Comparison of ENCODE assay signal across 11 mouse cellular contexts in the genomic region with DNA sequence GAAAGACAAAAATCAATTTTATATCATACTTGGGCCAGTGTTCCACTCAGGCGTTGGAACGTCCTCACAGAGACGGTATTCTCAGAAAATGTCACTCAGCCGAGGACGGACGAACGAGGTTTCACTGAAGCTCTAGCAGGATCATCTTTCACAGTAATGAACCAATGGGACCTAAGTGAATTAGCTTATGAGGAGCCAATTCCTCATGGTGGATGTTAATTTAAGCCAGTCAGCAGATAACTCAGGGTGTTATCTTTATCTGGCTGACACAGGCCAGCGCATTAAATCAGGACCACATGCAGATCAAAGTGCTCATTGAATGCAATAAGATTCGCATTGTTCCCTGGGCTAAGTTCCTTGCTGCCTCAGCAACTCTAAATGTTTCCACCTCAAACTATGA. TPM values are rescaled to one million over a fixed set of nuclear protein-coding genes. Genes with fewer than 3 reads are reported as not detected.
DNase-seq lines count a peak whose midpoint lies in the region; ATAC-seq and TF ChIP-seq lines count a peak whose summit lies in the region.
"Had no signal": no experiment of that assay in that cellular context is flagged by ENCODE, and none has a peak within 500 bp of the region (broad histone marks: within the 10 kb centered on the region; RNA-seq: fewer than 3 reads in every experiment).

No protein-coding gene starts in this region.

- peak; percentile 5; the same call in 1 of the 2 replicates for ATAC-seq in forebrain, postnatal 0 days
- ATAC-seq in midbrain, embryonic 16.5 days: peak; percentile 75
- no peak for ATAC-seq in megakaryocyte progenitor cell, adult 5-6 weeks (replicated peaks; ENCODE audit: poor library complexity)
- ATAC-seq in cerebellum, adult (ENCODE audit: insufficient number of reproducible peaks, low FRiP score, low TSS enrichment): no peak

- DNase-seq in kidney, adult 2 months: no peak
- no peak for DNase-seq in kidney, postnatal 36 days
- peak; percentile 22 for DNase-seq in embryonic facial prominence, embryonic 10.5 days (ENCODE audit: low spot score)
- no peak for DNase-seq in forebrain, postnatal 0 days
- DNase-seq in cerebellum, postnatal 14 days: no peak
- DNase-seq: liver, postnatal 0 days; right cerebral cortex, postnatal 14 days had no signal

- TF ChIP-seq CTCF in kidney, adult 2 months (conservative IDR thresholded peaks at IDR 0.05; ENCODE audit: insufficient read depth, insufficient read length, low read depth, low read length): no peak
- TF ChIP-seq CTCF in forebrain, postnatal 0 days (IDR thresholded peaks at IDR 0.05; ENCODE audit: low read depth): no peak

- H3K4me1 ChIP-seq in kidney, adult 2 months (ENCODE audit: control insufficient read depth, insufficient read depth, low read length): 0 out of 2 replicates have a peak, but pooled peaks cover 3% of the 10 kb centered on the region
- peaks cover 31% of the 10 kb centered on the region for H3K4me1 ChIP-seq in embryonic facial prominence, embryonic 10.5 days
- peaks cover 7% of the 10 kb centered on the region for H3K4me1 ChIP-seq in forebrain, postnatal 0 days (ENCODE audit: insufficient read depth)
- peaks cover 22% of the 10 kb centered on the region for H3K4me1 ChIP-seq in midbrain, embryonic 16.5 days (ENCODE audit: control insufficient read depth, insufficient read depth, low read length)

- H3K4me2 ChIP-seq in forebrain, postnatal 0 days (ENCODE audit: low read depth): no peak overlapping the region
- H3K4me2 ChIP-seq in midbrain, embryonic 16.5 days (ENCODE audit: low read length): peak overlapping the region; percentile 43

- WGBS in kidney, adult 2 months: 52% methylated on average over 9 of the region's 9 CpGs
- WGBS in embryonic facial prominence, embryonic 10.5 days: 20% methylated on average over 9 of the region's 9 CpGs
- 29% methylated on average over 9 of the region's 9 CpGs for WGBS in forebrain, postnatal 0 days
- 10% methylated on average over 9 of the region's 9 CpGs for WGBS in midbrain, embryonic 16.5 days

- no peak for TF ChIP-seq POLR2A in kidney, adult 2 months (IDR thresholded peaks at IDR 0.05; ENCODE audit: low read depth, low read length)

- no peak overlapping the region for H3K4me3 ChIP-seq in kidney, adult 2 months (ENCODE audit: insufficient read depth, low read depth, low read length)
- H3K4me3 ChIP-seq in embryonic facial prominence, embryonic 10.5 days: peak overlapping the region; percentile 38
- no peak overlapping the region for H3K4me3 ChIP-seq in forebrain, postnatal 0 days (ENCODE audit: low read depth, low read length)
- H3K4me3 ChIP-seq in midbrain, embryonic 16.5 days (ENCODE audit: low read depth, low read length): no peak overlapping the region
- H3K4me3 ChIP-seq: erythroblast, embryonic 14.5 days had no signal

- H3K36me3 ChIP-seq in kidney, adult 2 months (ENCODE audit: control insufficient read depth, insufficient read depth, low read length): no peaks in the 10 kb centered on the region
- H3K36me3 ChIP-seq in embryonic facial prominence, embryonic 10.5 days (replicated peaks): no peaks in the 10 kb centered on the region
- peaks cover 27% of the 10 kb centered on the region for H3K36me3 ChIP-seq in forebrain, postnatal 0 days (ENCODE audit: insufficient read depth)
- peaks cover 13% of the 10 kb centered on the region for H3K36me3 ChIP-seq in midbrain, embryonic 16.5 days (ENCODE audit: control insufficient read depth, insufficient read depth, low read length)

- H3K27me3 ChIP-seq in kidney, adult 2 months (replicated peaks; ENCODE audit: control insufficient read depth, insufficient read depth, low read length): no peaks in the 10 kb centered on the region
- peaks cover 8% of the 10 kb centered on the region; the same call in 1 of the 2 replicates for H3K27me3 ChIP-seq in embryonic facial prominence, embryonic 10.5 days (replicated peaks; ENCODE audit: low read depth, poor library complexity, severe bottlenecking)
- no peaks in the 10 kb centered on the region for H3K27me3 ChIP-seq in forebrain, postnatal 0 days (ENCODE audit: insufficient read depth, low read length)
- no peaks in the 10 kb centered on the region for H3K27me3 ChIP-seq in midbrain, embryonic 16.5 days (ENCODE audit: control insufficient read depth, insufficient read depth, low read depth, low read length)

- H3K27ac ChIP-seq in kidney, adult 2 months (ENCODE audit: insufficient read depth, low read depth, low read length): peak overlapping the region; percentile 82
- 0 out of 2 replicates have a peak overlapping the region, but pooled peaks have one; percentile 24 for H3K27ac ChIP-seq in embryonic facial prominence, embryonic 10.5 days (replicated peaks)
- peak overlapping the region; percentile 29; the same call in 1 of the 2 replicates for H3K27ac ChIP-seq in forebrain, postnatal 0 days (ENCODE audit: low read depth, low read length)
- H3K27ac ChIP-seq in midbrain, embryonic 16.5 days (ENCODE audit: low read length): peak overlapping the region; percentile 80

- no peak overlapping the region for H3K9ac ChIP-seq in forebrain, postnatal 0 days
- H3K9ac ChIP-seq in midbrain, embryonic 16.5 days (ENCODE audit: low read depth, low read length): no peak overlapping the region
- H3K9ac ChIP-seq: liver, postnatal 0 days had no signal

- H3K9me3 ChIP-seq in embryonic facial prominence, embryonic 10.5 days: no peaks in the 10 kb centered on the region
- no peaks in the 10 kb centered on the region for H3K9me3 ChIP-seq in forebrain, postnatal 0 days (ENCODE audit: low read length)
- no peaks in the 10 kb centered on the region for H3K9me3 ChIP-seq in midbrain, embryonic 16.5 days (replicated peaks; ENCODE audit: control insufficient read depth, low read length, poor library complexity, severe bottlenecking)

RNA-seq across cellular contexts. Expression of gene Cdca7l, which starts 53.0 kb away (rescaled TPM):
- polyA plus RNA-seq in kidney, adult 2 months (2012; rRNA removed): 2.0 and 2.5 TPM in 2 replicates
- polyA plus RNA-seq in embryonic facial prominence, embryonic 10.5 days (2016; fragmentation: Nextera tagmentation; extraction: Ambion mirVana): 52.1 and 55.4 TPM in 2 replicates
- 2.1 and 4.7 TPM in 2 replicates for total RNA-seq in forebrain, postnatal 0 days (2014; rRNA removed)
- polyA plus RNA-seq in forebrain, postnatal 0 days (2015; fragmentation: Nextera tagmentation; extraction: Ambion mirVana): 2.7 and 4.2 TPM in 2 replicates
- polyA plus RNA-seq in midbrain, embryonic 16.5 days (2015; fragmentation: Nextera tagmentation; extraction: Ambion mirVana): 3.6 and 4.8 TPM in 2 replicates
- total RNA-seq in megakaryocyte progenitor cell, adult 5-6 weeks (2015): 60.2 and 64.5 TPM in 2 replicates
- 150 and 189 TPM in 2 replicates for total RNA-seq in megakaryocyte progenitor cell, adult 5-6 weeks (2017)

Comparison
In these comparisons a context has a peak if more than half of its experiments do, and no peak if none do; other contexts are left out.
1. H3K27ac ChIP-seq: peak in every context shown above with its lines; median percentile 82 in kidney, adult 2 months; 80 in midbrain, embryonic 16.5 days; 29 in forebrain, postnatal 0 days; 24 in embryonic facial prominence, embryonic 10.5 days.
2. ATAC-seq: peak in forebrain, postnatal 0 days (single experiment) and midbrain, embryonic 16.5 days (single experiment); none in megakaryocyte progenitor cell, adult 5-6 weeks (single experiment) and cerebellum, adult (single experiment).